Mouse (Mus musculus) hindbrain, postnatal 0 days (tissue): ENCODE data around the gene Gm49354. TPM values are rescaled to one million over a fixed set of nuclear protein-coding genes. Genes with fewer than 3 reads are reported as not detected.

Experiments used
- ATAC-seq: fragments of 200-750 bp; cut with Nextera tagmentation; 2 replicates; pipeline ENCODE4 v1.8.0; 2017; ENCODE audit warnings: mild to moderate bottlenecking, moderate TSS enrichment, moderate library complexity
- DNase-seq: peaks from one replicate; pipeline ENCODE4 v3.0.0-alpha.2; 2015; ENCODE audit warnings: low spot score
- H3K27ac ChIP-seq: fragments of 300-500 bp; sonication (generic); 2 replicates; pipeline ENCODE4 v1.5.1; 2014; ENCODE audit warnings: mild to moderate bottlenecking
- H3K27me3 ChIP-seq: fragments of 300-500 bp; sonication (generic); 2 replicates; pipeline ENCODE4 v1.6.1; 2014; ENCODE audit warnings: low read length, mixed read lengths; ENCODE audit not compliant: insufficient read depth
- H3K36me3 ChIP-seq: fragments of 300-500 bp; sonication (generic); 2 replicates; pipeline ENCODE4 v1.6.1; 2014; ENCODE audit warnings: low read length, mixed read lengths; ENCODE audit not compliant: insufficient read depth
- H3K4me1 ChIP-seq: fragments of 300-500 bp; sonication (generic); 2 replicates; pipeline ENCODE4 v1.6.1; 2014; ENCODE audit warnings: antibody characterized with exemption, low read length, mixed read lengths; ENCODE audit not compliant: insufficient read depth
- H3K4me2 ChIP-seq: fragments of 300-500 bp; sonication (generic); 2 replicates; pipeline ENCODE4 v1.6.1; 2014; ENCODE audit warnings: low read depth, mild to moderate bottlenecking, low read length, moderate library complexity, mixed read lengths
- H3K4me3 ChIP-seq: fragments of 300-500 bp; sonication (generic); 2 replicates; pipeline ENCODE4 v1.5.1; 2014; ENCODE audit warnings: low read length
- H3K9ac ChIP-seq: fragments of 300-500 bp; sonication (generic); replicated peaks from 2 replicates; pipeline ENCODE4 v1.6.1; 2014; ENCODE audit warnings: mild to moderate bottlenecking, low read length, moderate library complexity, mixed read lengths
- H3K9me3 ChIP-seq: fragments of 300-500 bp; sonication (generic); 2 replicates; pipeline ENCODE4 v1.6.1; 2016; ENCODE audit warnings: low read length, mixed read lengths
- CTCF ChIP-seq: IDR thresholded peaks from 2 replicates; pipeline ENCODE4 v1.5.1; 2016; ENCODE audit warnings: antibody characterized with exemption, control low read depth, low read depth
- WGBS: fragments of 180-500 bp; shearing (Covaris S2); extraction: QIAGEN DNeasy Blood & Tissue Kit; methylation state at CpG from one replicate; pipeline ENCODE4 v1.1.7; 2014; 5-methylcytosine and 5-hydroxymethylcytosine counted together
- polyA plus RNA-seq: library from polyadenylated mRNA; unstranded; fragments of >200 nt; fragmentation: Nextera tagmentation; extraction: Ambion mirVana; gene quantifications from 2 replicates; pipeline ENCODE4 v1.2.1, GENCODE M21; 2015
- total RNA-seq: library from RNA; depleted of rRNA; stranded (reverse); fragments of >200 nt; gene quantifications from 2 replicates; pipeline ENCODE4 v1.2.3, GENCODE M21; 2014

Gene Gm49354
- total and polyA plus RNA-seq, 2 experiments from 2014 or later = not detected

DNA sequence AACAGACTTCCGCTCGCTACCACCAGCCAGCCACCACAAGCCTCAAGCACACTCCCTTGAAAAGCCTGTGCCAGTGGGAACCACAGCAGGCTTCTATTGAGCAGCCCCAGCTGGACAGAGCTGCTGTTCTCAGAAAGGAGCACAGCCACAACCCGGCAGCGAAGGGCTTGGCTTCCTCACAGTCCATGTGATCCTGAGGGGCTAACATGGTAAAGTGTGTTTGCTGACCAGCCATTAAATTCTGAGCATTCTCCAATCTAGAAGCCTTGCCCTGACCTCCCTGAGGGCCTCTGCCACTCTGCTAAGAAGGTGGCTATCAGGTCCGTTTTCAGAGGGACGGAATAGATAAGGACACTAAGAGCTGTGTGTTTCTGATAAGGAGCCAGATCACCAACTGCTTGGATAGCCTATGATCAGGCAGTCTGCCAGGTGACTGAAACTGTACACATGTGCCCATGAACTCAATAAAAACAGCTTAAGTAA, 32.1 kb upstream of the Gm49354 start:
- Histone ChIP-seq H3K9me3 (no peaks in the 10 kb centered on the region), H3K4me1 (no peaks in the 10 kb centered on the region), H3K4me3 (no peak overlapping the region), H3K9ac (no peak overlapping the region), H3K36me3 (peaks cover 52% of the 10 kb centered on the region), H3K27me3 (no peaks in the 10 kb centered on the region), H3K4me2 (no peak overlapping the region), H3K27ac (no peak overlapping the region)
- ATAC-seq = no peak
- WGBS = 71% methylated on average over 6 of the region's 6 CpGs
- no peak for DNase-seq
- no peak for TF ChIP-seq CTCF

DNA sequence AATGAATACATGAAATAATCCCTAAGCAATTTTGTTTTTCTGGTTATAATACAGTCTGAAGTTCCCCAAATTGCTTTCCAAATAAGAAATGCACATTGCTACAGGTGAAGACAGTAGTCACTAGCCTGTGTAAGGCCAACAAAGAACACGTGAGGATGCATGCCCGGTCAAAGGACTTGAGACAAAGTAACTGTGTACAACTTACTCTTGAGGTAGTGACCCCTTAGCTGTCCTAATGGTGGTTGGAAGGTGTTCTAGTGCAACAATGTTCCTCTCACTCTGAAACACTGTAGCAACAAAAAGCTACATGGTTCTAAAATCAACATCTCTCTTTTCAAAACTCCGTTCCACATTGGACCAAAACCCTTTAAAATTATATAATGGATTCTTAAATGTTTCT, 29.5 kb upstream of the Gm49354 start:
- peaks cover 73% of the 10 kb centered on the region for H3K36me3 ChIP-seq
- no peak for TF ChIP-seq CTCF
- no peak overlapping the region for H3K27ac ChIP-seq
- H3K4me2 ChIP-seq = no peak overlapping the region
- H3K4me3 ChIP-seq = no peak overlapping the region
- 96% methylated on average over 3 of the region's 3 CpGs for WGBS
- no peaks in the 10 kb centered on the region for H3K4me1 ChIP-seq
- no peaks in the 10 kb centered on the region for H3K9me3 ChIP-seq
- no peak for DNase-seq
- no peaks in the 10 kb centered on the region for H3K27me3 ChIP-seq
- no peak overlapping the region for H3K9ac ChIP-seq
- no peak for ATAC-seq

DNA sequence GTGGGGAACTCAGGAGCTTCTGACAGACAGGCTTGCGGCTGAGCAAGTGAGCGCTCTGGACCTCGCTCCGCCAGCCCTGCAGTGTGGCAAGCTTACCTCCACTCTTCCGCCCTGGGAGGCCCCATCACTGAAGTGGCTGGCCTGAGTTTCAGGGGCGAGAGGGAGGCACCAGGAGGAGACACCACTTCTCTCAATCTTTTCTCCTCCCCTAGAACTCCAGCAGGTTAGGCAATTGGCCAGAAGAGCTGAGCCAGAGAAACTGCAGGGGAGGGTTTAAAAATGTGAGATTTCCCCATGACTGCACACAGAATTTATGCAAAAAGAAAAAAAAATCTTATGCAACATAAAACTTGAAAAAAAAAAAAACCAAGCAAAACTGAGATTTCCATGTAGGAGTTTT, 19.0 kb upstream of the Gm49354 start:
- H3K9ac ChIP-seq = no peak overlapping the region
- ATAC-seq (no peak), DNase-seq (peak; percentile 18)
- no peak overlapping the region for H3K4me3 ChIP-seq
- H3K36me3 ChIP-seq = peaks cover 82% of the 10 kb centered on the region
- H3K4me1 ChIP-seq = no peaks in the 10 kb centered on the region
- H3K9me3 ChIP-seq = no peaks in the 10 kb centered on the region
- no peaks in the 10 kb centered on the region for H3K27me3 ChIP-seq
- no peak overlapping the region for H3K4me2 ChIP-seq
- no peak for TF ChIP-seq CTCF
- no peak overlapping the region for H3K27ac ChIP-seq
- WGBS = 72% methylated on average over 6 of the region's 6 CpGs

DNA sequence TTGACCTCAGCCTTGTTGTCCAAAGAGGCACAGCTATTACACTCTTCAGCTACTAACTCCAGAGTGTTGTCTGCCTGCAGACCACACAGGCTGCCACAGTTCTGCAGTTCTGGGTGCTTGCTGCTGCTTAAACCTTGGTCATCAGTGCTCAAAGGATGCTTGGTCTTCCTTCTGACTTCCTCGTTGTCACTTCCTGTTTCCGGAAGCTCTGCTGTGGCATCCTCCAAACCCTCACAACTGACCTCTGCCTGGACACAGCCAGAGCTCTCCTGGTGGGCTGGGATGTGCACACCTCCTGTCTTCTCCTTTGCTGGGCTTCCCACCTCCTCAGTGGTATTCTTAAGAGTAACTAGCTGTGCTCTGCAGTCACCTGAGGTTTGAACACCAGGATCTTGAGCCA, 18.0 kb upstream of the Gm49354 start:
- Histone ChIP-seq H3K36me3 (peaks cover 80% of the 10 kb centered on the region), H3K27ac (no peak overlapping the region), H3K4me1 (no peaks in the 10 kb centered on the region), H3K27me3 (no peaks in the 10 kb centered on the region), H3K4me3 (no peak overlapping the region), H3K9ac (no peak overlapping the region), H3K4me2 (no peak overlapping the region), H3K9me3 (no peaks in the 10 kb centered on the region)
- 96% methylated on average over 2 of the region's 2 CpGs for WGBS
- no peak for ATAC-seq
- TF ChIP-seq CTCF = no peak
- DNase-seq = no peak

DNA sequence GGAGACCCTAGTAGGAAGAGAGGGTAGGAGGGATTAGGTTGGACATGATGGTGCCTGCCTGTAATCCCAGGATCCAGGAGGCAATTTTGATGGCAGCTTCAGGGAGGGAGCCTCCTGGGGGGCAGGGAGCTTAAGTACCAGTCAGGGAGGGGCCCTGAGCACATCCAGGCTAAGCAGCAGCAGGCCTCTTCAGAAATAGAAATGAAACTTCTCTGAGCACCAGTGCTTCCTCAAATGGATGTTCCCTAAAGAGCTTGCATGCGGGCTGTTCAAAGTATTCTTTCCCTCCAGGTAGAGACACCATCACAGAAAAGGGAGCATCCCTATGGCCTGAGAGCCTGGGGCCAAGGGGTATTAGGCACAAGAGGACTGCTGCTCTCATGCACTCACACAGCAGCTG, 16.3 kb upstream of the Gm49354 start:
- Histone ChIP-seq H3K9ac (no peak overlapping the region), H3K4me1 (no peaks in the 10 kb centered on the region), H3K4me2 (no peak overlapping the region), H3K27me3 (no peaks in the 10 kb centered on the region), H3K27ac (no peak overlapping the region), H3K36me3 (peaks cover 85% of the 10 kb centered on the region), H3K4me3 (no peak overlapping the region), H3K9me3 (no peaks in the 10 kb centered on the region)
- no peak for ATAC-seq
- WGBS = 88% methylated on average over 1 of the region's 1 CpGs
- TF ChIP-seq CTCF = no peak
- no peak for DNase-seq

DNA sequence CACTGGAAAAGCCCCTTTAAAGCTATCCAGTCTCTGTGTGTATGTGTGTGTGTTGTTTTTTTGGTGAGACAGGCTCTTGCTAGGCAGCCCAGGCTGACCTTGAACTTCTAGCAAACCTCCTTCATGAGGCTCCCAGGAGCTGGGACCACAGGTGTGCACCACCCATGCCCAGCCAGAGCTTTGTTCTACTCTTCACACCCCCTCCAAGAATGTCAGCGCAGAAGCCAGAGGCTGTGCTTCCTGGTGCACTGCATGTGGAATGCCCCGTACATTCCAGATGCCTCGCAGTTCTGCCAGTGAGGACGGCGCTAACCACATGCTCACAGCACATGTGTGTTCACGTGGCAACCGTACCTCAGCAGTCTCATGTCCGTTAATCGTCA, 14.4 kb upstream of the Gm49354 start:
- Histone ChIP-seq H3K27ac (no peak overlapping the region), H3K27me3 (no peaks in the 10 kb centered on the region), H3K4me3 (no peak overlapping the region), H3K9ac (no peak overlapping the region), H3K4me2 (no peak overlapping the region), H3K4me1 (no peaks in the 10 kb centered on the region), H3K36me3 (peaks cover 72% of the 10 kb centered on the region), H3K9me3 (no peaks in the 10 kb centered on the region)
- no peak for TF ChIP-seq CTCF
- DNase-seq (no peak), ATAC-seq (no peak)
- 93% methylated on average over 9 of the region's 9 CpGs for WGBS

DNA sequence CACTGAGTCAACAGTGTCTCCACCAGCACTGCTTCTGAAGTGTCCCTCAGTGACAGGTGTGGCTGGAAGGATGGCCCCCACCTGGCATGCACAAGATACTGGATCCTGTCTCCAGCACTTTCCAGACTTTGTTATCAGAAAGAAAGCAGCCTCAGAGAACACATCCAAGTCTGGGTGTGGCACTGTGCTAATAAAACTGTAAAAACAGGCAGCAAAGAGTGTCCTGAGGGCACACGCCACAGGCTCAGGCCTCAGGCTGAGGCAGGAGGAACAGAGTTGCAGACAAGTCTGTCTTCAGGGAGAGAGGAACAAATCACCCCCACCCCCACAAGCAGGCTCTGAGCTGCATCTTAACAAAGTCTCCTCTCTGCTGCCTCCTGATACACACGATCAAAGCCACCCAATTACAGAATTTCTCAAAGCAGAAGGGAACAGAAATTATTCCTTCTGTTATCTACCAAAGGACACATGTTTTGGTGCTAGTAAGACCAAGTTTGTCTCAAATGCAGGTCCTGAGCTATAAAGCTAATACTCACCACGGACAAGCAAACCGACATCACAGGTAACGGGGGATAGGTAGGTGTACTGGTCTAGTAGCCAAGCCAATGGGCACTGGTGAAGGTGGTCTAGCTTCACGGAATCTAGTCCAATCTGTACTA, 13.9 kb upstream of the Gm49354 start:
- Histone ChIP-seq H3K4me2 (no peak overlapping the region), H3K4me3 (no peak overlapping the region), H3K9me3 (no peaks in the 10 kb centered on the region), H3K27me3 (no peaks in the 10 kb centered on the region), H3K9ac (no peak overlapping the region), H3K36me3 (peaks cover 71% of the 10 kb centered on the region), H3K4me1 (no peaks in the 10 kb centered on the region), H3K27ac (no peak overlapping the region)
- no peak for ATAC-seq
- no peak for TF ChIP-seq CTCF
- DNase-seq = no peak
- 94% methylated on average over 6 of the region's 6 CpGs for WGBS
